Mouse (Mus musculus): ENCODE data around the gene 1700061G19Rik. TPM values are rescaled to one million over a fixed set of nuclear protein-coding genes. Genes with fewer than 3 reads are reported as not detected.

The 1700061G19Rik gene
- total and polyA plus RNA-seq, 3 experiments: 0.08 to 0.29 TPM; not detected in 1

- dilution Hi-C loops (cut with MboI; ENCODE audit: extremely low pct_ligation_motif_present, extremely low pct_unique_long_range_greater_than_20kb, low sequenced_read_pairs): no loop called here
- no peak overlapping the region for H3K4me2 ChIP-seq (ENCODE audit: insufficient read depth, low read depth, poor library complexity, severe bottlenecking)
- peak; percentile 39 for DNase-seq (ENCODE audit: extremely low read depth)
- H3K9me3 ChIP-seq (replicated peaks; ENCODE audit: low read length): peaks cover 3% of the 10 kb centered on the region
- no peak overlapping the region for H3K27ac ChIP-seq (ENCODE audit: insufficient read depth, low read depth)
- in situ Hi-C loops (cut with MboI; ENCODE audit: low pct_ligation_motif_present, low pct_unique_long_range_greater_than_20kb, low sequenced_read_pairs): no loop called here
- peaks cover 2 to 8% of the 10 kb centered on the region in 2 experiments; a peak in 1 of 4 replicates for H3K4me1 ChIP-seq (ENCODE audit: control insufficient read depth in 1 of 2, insufficient read depth in 2 of 2)
- H3K36me3 ChIP-seq (replicated peaks in 1 of 2; ENCODE audit: control insufficient read depth in 1 of 2, insufficient read depth in 1 of 2, low read length in 1 of 2): no peaks in the 10 kb centered on the region
- H3K9ac ChIP-seq (ENCODE audit: insufficient read depth, low read depth): no peak overlapping the region
- H3K79me2 ChIP-seq (replicated peaks; ENCODE audit: control insufficient read depth, extremely low read depth, insufficient read depth, poor library complexity, severe bottlenecking): no peaks in the 10 kb centered on the region
- no peak for TF ChIP-seq MAFK (IDR thresholded peaks at IDR 0.05; ENCODE audit: insufficient replicate concordance, low read length)
- H3K4me3 ChIP-seq (replicated peaks in 1 of 3; ENCODE audit: low read depth in 2 of 3, low read length in 2 of 3, poor library complexity in 1 of 3): no peak overlapping the region
- H3K27me3 ChIP-seq (replicated peaks): peaks cover 9% of the 10 kb centered on the region
These were observed 14.1 kb upstream of the 1700061G19Rik start for GRCm38 (mm10) chr17:56861197-56861596.

- TF ChIP-seq CHD1 (IDR thresholded peaks at IDR 0.05; ENCODE audit: low read depth, low read length): no peak
- TF ChIP-seq PAX5 (IDR thresholded peaks at IDR 0.05; ENCODE audit: low read length): no peak
- no peak for TF ChIP-seq UBTF (IDR thresholded peaks at IDR 0.05; ENCODE audit: low read depth, low read length)
- no peak for TF ChIP-seq GABPA (IDR thresholded peaks at IDR 0.05; ENCODE audit: insufficient replicate concordance, low read depth, low read length)
- TF ChIP-seq ETS1 (conservative IDR thresholded peaks at IDR 0.05; ENCODE audit: low read depth, low read length): no peak
- no peak for TF ChIP-seq CTCF (conservative IDR thresholded peaks at IDR 0.05 in 1 of 2, IDR thresholded peaks at IDR 0.05 in 1 of 2; ENCODE audit: low read depth in 2 of 2, low read length in 2 of 2)
- DNase-seq (ENCODE audit: extremely low read depth): no peak
- Histone ChIP-seq H3K79me2 (replicated peaks; ENCODE audit: control insufficient read depth, extremely low read depth, insufficient read depth, poor library complexity, severe bottlenecking) (no peaks in the 10 kb centered on the region), H3K9me3 (replicated peaks; ENCODE audit: low read length) (peaks cover 21% of the 10 kb centered on the region), H3K27ac (ENCODE audit: insufficient read depth, low read depth) (no peak overlapping the region), H3K4me3 (replicated peaks in 1 of 3; ENCODE audit: low read depth in 2 of 3, low read length in 2 of 3, poor library complexity in 1 of 3) (no peak overlapping the region), H3K4me2 (ENCODE audit: insufficient read depth, low read depth, poor library complexity, severe bottlenecking) (no peak overlapping the region), H3K36me3 (replicated peaks in 1 of 2; ENCODE audit: control insufficient read depth in 1 of 2, insufficient read depth in 1 of 2, low read length in 1 of 2) (no peaks in the 10 kb centered on the region), H3K4me1 (ENCODE audit: control insufficient read depth in 1 of 2, insufficient read depth in 2 of 2) (peaks cover 1 to 6% of the 10 kb centered on the region in 2 experiments; a peak in 1 of 4 replicates), H3K9ac (ENCODE audit: insufficient read depth, low read depth) (no peak overlapping the region), H3K27me3 (replicated peaks) (peaks cover 2% of the 10 kb centered on the region)
- dilution Hi-C loops (cut with MboI; ENCODE audit: extremely low pct_ligation_motif_present, extremely low pct_unique_long_range_greater_than_20kb, low sequenced_read_pairs): no loop called here
- in situ Hi-C loops (cut with MboI; ENCODE audit: low pct_ligation_motif_present, low pct_unique_long_range_greater_than_20kb, low sequenced_read_pairs): no loop called here
These were observed 9.2 kb upstream of the 1700061G19Rik start for GRCm38 (mm10) chr17:56866071-56866470.

DNA sequence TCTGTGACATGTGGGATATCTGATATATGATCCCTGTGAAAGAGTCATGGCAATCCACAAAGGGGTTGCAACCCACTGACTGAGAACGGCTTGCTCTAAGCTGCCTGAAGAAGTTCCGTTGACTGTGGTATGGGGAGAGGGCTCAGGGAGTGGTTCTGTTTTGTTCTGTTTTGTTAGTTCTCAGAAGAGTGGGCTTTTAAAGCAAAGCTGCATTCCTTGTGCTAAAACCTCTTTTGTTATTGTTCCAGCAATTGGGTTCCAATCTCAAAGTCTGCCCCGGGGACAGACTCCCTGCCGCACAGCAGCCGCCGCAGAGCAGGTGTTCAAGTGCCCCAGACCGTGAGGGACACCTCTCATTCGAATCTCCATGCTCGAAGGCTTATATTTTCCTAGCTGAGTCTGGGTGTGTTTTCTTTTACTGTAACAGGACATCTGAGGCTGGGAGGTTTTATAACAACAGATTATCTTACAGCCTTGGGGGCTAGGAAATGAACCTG is 5.7 kb upstream of the 1700061G19Rik start:
- H3K36me3 ChIP-seq (replicated peaks in 1 of 2; ENCODE audit: control insufficient read depth in 1 of 2, insufficient read depth in 1 of 2, low read length in 1 of 2): no peaks in the 10 kb centered on the region
- H3K4me1 ChIP-seq (ENCODE audit: control insufficient read depth in 1 of 2, insufficient read depth in 2 of 2): 0 out of 4 replicates have a peak, but pooled peaks cover 0 to 3% of the 10 kb centered on the region in 2 experiments
- H3K4me3 ChIP-seq (replicated peaks in 1 of 3; ENCODE audit: low read depth in 2 of 3, low read length in 2 of 3, poor library complexity in 1 of 3): no peak overlapping the region
- H3K9me3 ChIP-seq (replicated peaks; ENCODE audit: low read length): peaks cover 21% of the 10 kb centered on the region
- H3K27me3 ChIP-seq (replicated peaks): peaks cover 2% of the 10 kb centered on the region
- no peak overlapping the region for H3K4me2 ChIP-seq (ENCODE audit: insufficient read depth, low read depth, poor library complexity, severe bottlenecking)
- TF ChIP-seq POLR2AphosphoS2 (IDR thresholded peaks at IDR 0.05; ENCODE audit: low read depth, low read length) (no peak), KAT2A (IDR thresholded peaks at IDR 0.05; ENCODE audit: insufficient replicate concordance, low read length) (no peak), EP300 (IDR thresholded peaks at IDR 0.05; ENCODE audit: low read length) (no peak), PAX5 (IDR thresholded peaks at IDR 0.05; ENCODE audit: low read length) (no peak), ELF1 (IDR thresholded peaks at IDR 0.05; ENCODE audit: low read depth, low read length) (no peak), NRF1 (IDR thresholded peaks at IDR 0.05; ENCODE audit: low read depth, low read length) (no peak), UBTF (IDR thresholded peaks at IDR 0.05; ENCODE audit: low read depth, low read length) (no peak), CHD2 (IDR thresholded peaks at IDR 0.05; ENCODE audit: low read length) (no peak), MAFK (IDR thresholded peaks at IDR 0.05; ENCODE audit: insufficient replicate concordance, low read length) (no peak), MEF2A (IDR thresholded peaks at IDR 0.05; ENCODE audit: borderline replicate concordance, low read depth, low read length) (no peak), IRF4 (IDR thresholded peaks at IDR 0.05; ENCODE audit: low read depth, low read length) (no peak), ZC3H11A (IDR thresholded peaks at IDR 0.05; ENCODE audit: low read depth, low read length) (no peak), NELFE (IDR thresholded peaks at IDR 0.05; ENCODE audit: low read depth, low read length) (no peak)
- dilution Hi-C loops (cut with MboI; ENCODE audit: extremely low pct_ligation_motif_present, extremely low pct_unique_long_range_greater_than_20kb, low sequenced_read_pairs): no loop called here
- no peak for DNase-seq (ENCODE audit: extremely low read depth)
- in situ Hi-C loops (cut with MboI; ENCODE audit: low pct_ligation_motif_present, low pct_unique_long_range_greater_than_20kb, low sequenced_read_pairs): no loop called here
- H3K27ac ChIP-seq (ENCODE audit: insufficient read depth, low read depth): no peak overlapping the region
- H3K79me2 ChIP-seq (replicated peaks; ENCODE audit: control insufficient read depth, extremely low read depth, insufficient read depth, poor library complexity, severe bottlenecking): no peaks in the 10 kb centered on the region
- no peak overlapping the region for H3K9ac ChIP-seq (ENCODE audit: insufficient read depth, low read depth)

Data from CH12.LX (cell line).